Mouse (Mus musculus): ENCODE results near the gene Olfr1440. TPM values are rescaled to one million over a fixed set of nuclear protein-coding genes. Genes with fewer than 3 reads are reported as not detected.

Gene Olfr1440
- polyA plus RNA-seq, 2 experiments: not detected

DNA sequence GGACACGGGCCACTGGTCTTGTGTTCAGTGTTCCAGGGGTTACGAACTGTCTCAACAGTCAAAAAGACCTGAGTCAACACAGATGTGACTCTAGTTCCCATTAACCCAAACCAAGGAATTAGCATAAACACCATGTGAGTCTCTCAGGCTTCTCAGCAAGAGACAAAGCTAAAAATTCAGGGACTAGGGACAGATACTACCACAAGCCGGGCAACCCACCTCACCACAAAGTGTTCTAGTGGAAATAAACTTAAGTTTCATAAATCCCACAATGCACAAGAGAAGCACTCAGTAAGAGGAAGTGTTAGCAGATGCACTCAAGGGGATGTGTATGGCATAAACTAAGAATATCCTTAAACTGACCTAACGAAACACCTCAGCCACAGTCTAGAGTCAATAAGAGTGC lies 47.9 kb downstream of the Olfr1440 start:
- no peak for TF ChIP-seq POLR2A (IDR thresholded peaks at IDR 0.05; ENCODE audit: borderline replicate concordance, extremely low read depth, insufficient read depth, insufficient read length)
- Histone ChIP-seq H3K9ac (ENCODE audit: low read depth, low read length, severe bottlenecking) (no peak overlapping the region), H3K36me3 (ENCODE audit: control insufficient read depth, insufficient read depth, low read length) (no peaks in the 10 kb centered on the region), H3K27me3 (ENCODE audit: control insufficient read depth, insufficient read depth, low read length) (no peaks in the 10 kb centered on the region), H3K4me2 (replicated peaks; ENCODE audit: low read depth, low read length, severe bottlenecking) (no peak overlapping the region), H3K9me3 (ENCODE audit: control insufficient read depth, low read length) (no peaks in the 10 kb centered on the region), H3K4me3 (replicated peaks; ENCODE audit: low read length) (no peak overlapping the region), H3K4me1 (ENCODE audit: control insufficient read depth, insufficient read depth, low read length) (no peaks in the 10 kb centered on the region), H3K27ac (replicated peaks; ENCODE audit: low read depth, low read length) (no peak overlapping the region)
- DNase-seq (ENCODE audit: low spot score): no peak
- 82% methylated on average over 4 of the region's 4 CpGs for WGBS
- ATAC-seq (ENCODE audit: low FRiP score, low read depth): no peak

- DNase-seq (ENCODE audit: low spot score) (no peak), ATAC-seq (ENCODE audit: low FRiP score, low read depth) (no peak)
- Histone ChIP-seq H3K36me3 (ENCODE audit: control insufficient read depth, insufficient read depth, low read length) (no peaks in the 10 kb centered on the region), H3K4me3 (replicated peaks; ENCODE audit: low read length) (no peak overlapping the region), H3K27me3 (ENCODE audit: control insufficient read depth, insufficient read depth, low read length) (no peaks in the 10 kb centered on the region), H3K27ac (replicated peaks; ENCODE audit: low read depth, low read length) (no peak overlapping the region), H3K4me2 (replicated peaks; ENCODE audit: low read depth, low read length, severe bottlenecking) (no peak overlapping the region), H3K4me1 (ENCODE audit: control insufficient read depth, insufficient read depth, low read length) (no peaks in the 10 kb centered on the region), H3K9ac (ENCODE audit: low read depth, low read length, severe bottlenecking) (no peak overlapping the region), H3K9me3 (ENCODE audit: control insufficient read depth, low read length) (no peaks in the 10 kb centered on the region)
- WGBS: 84% methylated on average over 4 of the region's 4 CpGs
- TF ChIP-seq POLR2A (IDR thresholded peaks at IDR 0.05; ENCODE audit: borderline replicate concordance, extremely low read depth, insufficient read depth, insufficient read length): no peak
Measured at GRCm38 (mm10) chr19:12435750-12436524, 48.9 kb downstream of the Olfr1440 start.

DNA sequence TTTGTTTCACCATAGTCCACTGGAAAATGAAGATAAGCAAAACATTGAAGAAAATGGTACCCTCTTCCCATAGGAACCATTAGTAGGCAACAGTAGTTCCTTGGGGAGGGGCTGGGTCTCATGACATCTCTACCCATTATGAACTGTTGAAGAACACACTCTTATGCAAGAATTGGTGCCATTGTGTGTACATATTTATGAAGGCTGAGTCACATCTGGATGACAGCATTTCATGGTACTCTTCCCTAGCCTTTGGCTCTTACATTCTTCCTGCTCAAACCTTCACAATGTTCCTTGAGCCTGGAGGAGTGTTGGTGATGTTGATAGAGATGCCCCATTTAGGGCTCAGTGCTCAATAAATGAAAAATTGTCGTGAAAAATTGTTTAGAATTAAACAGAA lies 52.5 kb downstream of the Olfr1440 start:
- H3K9me3 ChIP-seq (ENCODE audit: control insufficient read depth, low read length): no peaks in the 10 kb centered on the region
- no peak for TF ChIP-seq POLR2A (IDR thresholded peaks at IDR 0.05; ENCODE audit: borderline replicate concordance, extremely low read depth, insufficient read depth, insufficient read length)
- ATAC-seq (ENCODE audit: low FRiP score, low read depth): no peak
- 53% methylated on average over 1 of the region's 1 CpGs for WGBS
- H3K4me3 ChIP-seq (replicated peaks; ENCODE audit: low read length): no peak overlapping the region
- H3K4me2 ChIP-seq (replicated peaks; ENCODE audit: low read depth, low read length, severe bottlenecking): no peak overlapping the region
- no peaks in the 10 kb centered on the region for H3K4me1 ChIP-seq (ENCODE audit: control insufficient read depth, insufficient read depth, low read length)
- H3K27me3 ChIP-seq (ENCODE audit: control insufficient read depth, insufficient read depth, low read length): no peaks in the 10 kb centered on the region
- H3K9ac ChIP-seq (ENCODE audit: low read depth, low read length, severe bottlenecking): no peak overlapping the region
- H3K27ac ChIP-seq (replicated peaks; ENCODE audit: low read depth, low read length): no peak overlapping the region
- H3K36me3 ChIP-seq (ENCODE audit: control insufficient read depth, insufficient read depth, low read length): no peaks in the 10 kb centered on the region
- no peak for DNase-seq (ENCODE audit: low spot score)

DNA sequence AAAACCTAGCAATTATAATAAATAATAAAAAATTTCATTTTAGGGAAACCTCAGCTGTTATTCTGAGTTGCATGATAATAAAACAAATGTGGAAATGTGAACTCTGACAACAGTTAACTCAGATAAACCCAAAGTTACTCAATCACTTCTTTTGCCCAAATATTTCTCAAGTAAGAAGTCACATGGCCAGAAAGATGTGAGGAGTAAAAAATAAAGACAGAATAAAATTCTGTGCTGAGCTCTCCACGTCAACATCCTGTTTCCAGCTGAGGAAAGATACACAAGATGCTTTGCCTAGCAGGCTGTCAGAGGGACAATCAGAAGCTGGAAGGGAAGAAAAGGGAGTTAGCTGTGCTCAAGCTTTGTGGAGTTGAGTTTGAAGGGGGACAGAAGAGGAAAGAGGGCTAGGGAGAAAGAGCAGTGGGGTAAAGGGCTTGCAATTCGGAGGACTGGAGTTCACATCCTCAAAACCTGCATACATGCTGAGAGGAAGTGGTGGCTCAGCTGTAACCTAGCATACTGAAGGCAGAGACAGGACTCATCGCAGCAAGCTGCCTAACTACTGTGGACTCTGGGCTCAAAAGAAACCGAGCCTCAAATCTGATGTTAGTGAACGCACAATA lies 53.1 kb downstream of the Olfr1440 start:
- H3K4me3 ChIP-seq (replicated peaks; ENCODE audit: low read length): no peak overlapping the region
- H3K9ac ChIP-seq (ENCODE audit: low read depth, low read length, severe bottlenecking): no peak overlapping the region
- no peaks in the 10 kb centered on the region for H3K36me3 ChIP-seq (ENCODE audit: control insufficient read depth, insufficient read depth, low read length)
- ATAC-seq (ENCODE audit: low FRiP score, low read depth) (no peak), DNase-seq (ENCODE audit: low spot score) (no peak)
- TF ChIP-seq POLR2A (IDR thresholded peaks at IDR 0.05; ENCODE audit: borderline replicate concordance, extremely low read depth, insufficient read depth, insufficient read length): no peak
- H3K4me1 ChIP-seq (ENCODE audit: control insufficient read depth, insufficient read depth, low read length): no peaks in the 10 kb centered on the region
- no peak overlapping the region for H3K4me2 ChIP-seq (replicated peaks; ENCODE audit: low read depth, low read length, severe bottlenecking)
- H3K9me3 ChIP-seq (ENCODE audit: control insufficient read depth, low read length): no peaks in the 10 kb centered on the region
- no peak overlapping the region for H3K27ac ChIP-seq (replicated peaks; ENCODE audit: low read depth, low read length)
- no peaks in the 10 kb centered on the region for H3K27me3 ChIP-seq (ENCODE audit: control insufficient read depth, insufficient read depth, low read length)
- WGBS: 69% methylated on average over 5 of the region's 5 CpGs

DNA sequence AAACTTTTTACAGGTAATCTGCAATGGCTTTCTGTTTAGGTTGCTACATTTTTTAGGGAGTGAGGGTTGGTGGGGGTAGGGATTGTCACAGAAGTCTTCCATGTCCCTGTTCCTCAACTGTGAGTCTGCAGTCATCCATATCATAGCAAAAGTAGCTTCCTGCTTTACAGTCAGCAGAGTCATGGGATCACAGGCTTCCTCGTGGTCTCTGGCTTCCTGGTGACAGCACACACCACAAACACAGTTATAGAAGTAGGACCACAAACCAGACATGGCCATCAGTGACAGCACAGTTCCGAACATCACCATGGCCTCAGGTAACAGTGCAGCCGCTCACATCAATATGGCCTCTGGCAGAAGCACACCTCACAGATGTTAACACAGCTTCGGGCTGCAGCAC lies 55.5 kb downstream of the Olfr1440 start:
- H3K4me1 ChIP-seq (ENCODE audit: control insufficient read depth, insufficient read depth, low read length): no peaks in the 10 kb centered on the region
- H3K9ac ChIP-seq (ENCODE audit: low read depth, low read length, severe bottlenecking): no peak overlapping the region
- no peaks in the 10 kb centered on the region for H3K27me3 ChIP-seq (ENCODE audit: control insufficient read depth, insufficient read depth, low read length)
- WGBS: 73% methylated on average over 4 of the region's 4 CpGs
- no peak overlapping the region for H3K4me3 ChIP-seq (replicated peaks; ENCODE audit: low read length)
- H3K9me3 ChIP-seq (ENCODE audit: control insufficient read depth, low read length): no peaks in the 10 kb centered on the region
- no peak for TF ChIP-seq POLR2A (IDR thresholded peaks at IDR 0.05; ENCODE audit: borderline replicate concordance, extremely low read depth, insufficient read depth, insufficient read length)
- no peak overlapping the region for H3K27ac ChIP-seq (replicated peaks; ENCODE audit: low read depth, low read length)
- H3K36me3 ChIP-seq (ENCODE audit: control insufficient read depth, insufficient read depth, low read length): no peaks in the 10 kb centered on the region
- ATAC-seq (ENCODE audit: low FRiP score, low read depth) (no peak), DNase-seq (ENCODE audit: low spot score) (no peak)
- no peak overlapping the region for H3K4me2 ChIP-seq (replicated peaks; ENCODE audit: low read depth, low read length, severe bottlenecking)

Measured in limb, embryonic 14.5 days (tissue).